24 mouse cellular contexts compared by ENCODE assay signal in genomic region chr2:59510882-59511281, GRCm38 (mm10). TPM values are rescaled to one million over a fixed set of nuclear protein-coding genes. Genes with fewer than 3 reads are reported as not detected.
A peak's percentile ranks its signal among the peaks of the same experiment; 100 is the strongest.
DNase-seq lines count a peak whose midpoint lies in the region; ATAC-seq lines count a peak whose summit lies in the region.
"Had no signal": no experiment of that assay in that cellular context is flagged by ENCODE, and none has a peak within 500 bp of the region (broad histone marks: within the 10 kb centered on the region; RNA-seq: fewer than 3 reads in every experiment).

No protein-coding gene starts in this region.

- no peaks in the 10 kb centered on the region for H3K27me3 ChIP-seq in limb, embryonic 11.5 days (ENCODE audit: control insufficient read depth, insufficient read depth, low read length)
- H3K27me3 ChIP-seq in limb, embryonic 10.5 days (ENCODE audit: low read depth, poor library complexity, severe bottlenecking): no peaks in the 10 kb centered on the region
- H3K27me3 ChIP-seq: heart, embryonic 15.5 days; limb, embryonic 13.5 days; liver, embryonic 12.5 days had no signal

- peak; percentile 47 for DNase-seq in cerebellum, adult 11-12 months
- peak; percentile 19 for DNase-seq in limb, embryonic 11.5 days (ENCODE audit: low spot score)
- DNase-seq in limb, embryonic 10.5 days (ENCODE audit: low spot score): no peak
- peak; percentile 20 for DNase-seq in ZHBTc4 (ENCODE audit: low read depth, low spot score)
- peak; percentile 65 to 74 for DNase-seq in cerebellum, postnatal 14 days
- DNase-seq in thymus, postnatal 14 days: no peak
- DNase-seq in left cerebral cortex, postnatal 25 days (ENCODE audit: low spot score in 2 of 2): no peak
- DNase-seq: adrenal gland, postnatal 25 days; forebrain, postnatal 0 days; gastrocnemius, postnatal 36 days; heart, postnatal 36 days; kidney, adult 2 months; lung, adult 18-20 months; thymus, adult 18-20 months; thymus, postnatal 4 days had no signal

- H3K4me3 ChIP-seq in limb, embryonic 11.5 days (ENCODE audit: low read depth, low read length): no peak overlapping the region
- H3K4me3 ChIP-seq in limb, embryonic 10.5 days: no peak overlapping the region
- H3K4me3 ChIP-seq: heart, embryonic 15.5 days; left cerebral cortex, adult 2 months; limb, embryonic 13.5 days; liver, embryonic 12.5 days had no signal

- intact Hi-C loops in left cerebral cortex, postnatal 25 days (cut with DNase I): no loop called here

- WGBS in limb, embryonic 11.5 days: 65% methylated on average over 6 of the region's 6 CpGs
- WGBS in limb, embryonic 10.5 days: 65% methylated on average over 6 of the region's 6 CpGs

- H3K36me3 ChIP-seq in limb, embryonic 11.5 days (ENCODE audit: control insufficient read depth, insufficient read depth, low read length): no peaks in the 10 kb centered on the region
- H3K36me3 ChIP-seq in limb, embryonic 10.5 days: no peaks in the 10 kb centered on the region
- H3K36me3 ChIP-seq: heart, embryonic 15.5 days; limb, embryonic 13.5 days; liver, embryonic 12.5 days had no signal

- H3K9ac ChIP-seq in limb, embryonic 11.5 days (ENCODE audit: low read length): no peak overlapping the region
- H3K9ac ChIP-seq: forebrain, postnatal 0 days; heart, embryonic 15.5 days; limb, embryonic 13.5 days; liver, embryonic 12.5 days had no signal

- no peak overlapping the region for H3K4me2 ChIP-seq in limb, embryonic 11.5 days (ENCODE audit: low read depth, severe bottlenecking)
- H3K4me2 ChIP-seq: heart, embryonic 15.5 days; liver, embryonic 12.5 days had no signal

- no peak overlapping the region for H3K27ac ChIP-seq in limb, embryonic 11.5 days (replicated peaks; ENCODE audit: low read depth, low read length)
- H3K27ac ChIP-seq in limb, embryonic 10.5 days: no peak overlapping the region
- H3K27ac ChIP-seq: heart, embryonic 15.5 days; kidney, postnatal 0 days; left cerebral cortex, adult 2 months; limb, embryonic 13.5 days; liver, embryonic 12.5 days had no signal

- no peaks in the 10 kb centered on the region for H3K9me3 ChIP-seq in limb, embryonic 11.5 days (ENCODE audit: control insufficient read depth, low read length)
- H3K9me3 ChIP-seq in limb, embryonic 10.5 days (replicated peaks): no peaks in the 10 kb centered on the region
- H3K9me3 ChIP-seq: heart, embryonic 15.5 days; liver, embryonic 12.5 days had no signal

- 0 out of 2 replicates have a peak, but pooled peaks cover under 1% of the 10 kb centered on the region for H3K4me1 ChIP-seq in limb, embryonic 11.5 days (ENCODE audit: control insufficient read depth, insufficient read depth, low read length)
- H3K4me1 ChIP-seq in limb, embryonic 10.5 days: peaks cover 22% of the 10 kb centered on the region
- H3K4me1 ChIP-seq: liver, embryonic 12.5 days had no signal

- no peak for ATAC-seq in cerebellum, adult (ENCODE audit: insufficient number of reproducible peaks, low FRiP score, low TSS enrichment)
- no peak for ATAC-seq in limb, embryonic 11.5 days (ENCODE audit: insufficient number of reproducible peaks, low FRiP score, low TSS enrichment, low read depth)
- ATAC-seq: liver, embryonic 12.5 days had no signal

RNA-seq across cellular contexts. Expression of gene Dapl1, which starts 26.4 kb away (rescaled TPM):
- polyA plus RNA-seq in limb, embryonic 11.5 days (2014; fragmentation: Nextera tagmentation; extraction: Ambion mirVana): 0.98 and 1.0 TPM in 2 replicates
- polyA plus RNA-seq in limb, embryonic 10.5 days (2016; fragmentation: Nextera tagmentation; extraction: Ambion mirVana): 0.36 and 0.94 TPM in 2 replicates
- 1 to 10 TPM in 1 of 2 experiments, not detected in 1; 1.7 TPM for total RNA-seq in left cerebral cortex, postnatal 25 days (2021)
- total RNA-seq: gastrocnemius, postnatal 36 days; heart, postnatal 36 days had no signal
- polyA plus RNA-seq: brain, embryonic 14.5 days; intestine, embryonic 14.5 days; liver, embryonic 12.5 days; small intestine, adult 2 months had no signal

Comparison
In these comparisons a context has a peak if more than half of its experiments do, and no peak if none do; other contexts are left out.
1. DNase-seq: peak in cerebellum, adult 11-12 months (single experiment), limb, embryonic 11.5 days (single experiment), ZHBTc4 (single experiment) and cerebellum, postnatal 14 days (2 of 2); none in limb, embryonic 10.5 days (single experiment), thymus, postnatal 14 days (single experiment) and left cerebral cortex, postnatal 25 days (0 of 2).